Mouse (Mus musculus): ENCODE data around the gene Hist1h2ag. TPM values are rescaled to one million over a fixed set of nuclear protein-coding genes. Genes with fewer than 3 reads are reported as not detected.

The Hist1h2ag gene
- polyA plus RNA-seq, 1 experiment: 42.0 TPM

DNA sequence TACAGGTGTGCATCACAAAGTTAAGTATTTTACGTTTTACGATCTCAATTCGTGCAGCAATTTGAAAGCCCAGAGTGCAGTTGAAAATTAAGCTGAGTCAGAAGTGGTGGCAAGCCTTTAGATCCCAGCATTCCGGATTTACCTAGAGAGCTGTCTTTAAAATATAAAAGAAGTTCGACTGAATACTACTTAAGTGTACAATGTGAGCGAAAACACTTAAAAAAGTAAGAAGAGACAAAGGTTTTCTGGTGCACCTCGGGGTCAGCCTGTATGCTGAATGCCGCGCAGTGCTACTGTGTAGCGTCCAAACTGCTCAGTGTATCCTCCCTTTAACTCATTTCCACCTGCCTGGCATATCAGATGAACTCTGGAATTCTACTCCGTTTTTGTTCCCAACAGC, 21.2 kb downstream of the Hist1h2ag start:
- Histone ChIP-seq H3K27ac (ENCODE audit: control insufficient read depth, insufficient read depth, low read depth, low read length, poor library complexity) (no peak overlapping the region), H3K4me3 (replicated peaks; ENCODE audit: control insufficient read depth, low read depth, low read length) (peak overlapping the region; percentile 73), H3K4me1 (ENCODE audit: control insufficient read depth, insufficient read depth, low read length) (no peaks in the 10 kb centered on the region)
- under 1% methylated on average over 11 of the region's 11 CpGs for WGBS
- no peak for TF ChIP-seq CTCF (IDR thresholded peaks at IDR 0.05; ENCODE audit: control insufficient read depth, insufficient read depth, low read length)

DNA sequence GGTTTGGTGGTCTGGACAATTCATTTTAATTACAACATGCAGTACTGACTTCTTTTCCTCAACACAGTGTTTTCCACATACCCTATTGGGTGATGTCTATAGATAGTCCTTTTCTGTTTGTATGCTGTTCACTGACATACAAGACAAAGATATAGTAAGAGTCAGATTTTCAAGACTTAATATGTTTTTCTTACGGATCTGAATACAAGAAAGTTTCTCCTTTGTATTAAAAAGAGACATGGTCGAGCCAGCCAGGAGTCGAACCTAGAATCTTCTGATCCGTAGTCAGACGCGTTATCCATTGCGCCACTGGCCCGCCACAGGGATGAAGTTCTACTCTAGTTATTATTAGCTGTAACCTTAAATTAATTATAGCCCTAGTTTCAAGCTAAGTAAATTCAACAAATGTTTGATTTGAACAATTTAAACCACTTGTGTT, 21.8 kb downstream of the Hist1h2ag start:
- no peaks in the 10 kb centered on the region for H3K4me1 ChIP-seq (ENCODE audit: control insufficient read depth, insufficient read depth, low read length)
- H3K4me3 ChIP-seq (replicated peaks; ENCODE audit: control insufficient read depth, low read depth, low read length): peak overlapping the region; percentile 61
- WGBS: under 1% methylated on average over 8 of the region's 8 CpGs
- TF ChIP-seq POLR2A (IDR thresholded peaks at IDR 0.05; ENCODE audit: borderline replicate concordance, control insufficient read depth, low read depth, low read length) (no peak), CTCF (IDR thresholded peaks at IDR 0.05; ENCODE audit: control insufficient read depth, insufficient read depth, low read length) (no peak)
- no peak overlapping the region for H3K27ac ChIP-seq (ENCODE audit: control insufficient read depth, insufficient read depth, low read depth, low read length, poor library complexity)

- H3K4me1 ChIP-seq (ENCODE audit: control insufficient read depth, insufficient read depth, low read length): no peaks in the 10 kb centered on the region
- H3K4me3 ChIP-seq (replicated peaks; ENCODE audit: control insufficient read depth, low read depth, low read length): peak overlapping the region; percentile 61
- no peak overlapping the region for H3K27ac ChIP-seq (ENCODE audit: control insufficient read depth, insufficient read depth, low read depth, low read length, poor library complexity)
- TF ChIP-seq POLR2A (IDR thresholded peaks at IDR 0.05; ENCODE audit: borderline replicate concordance, control insufficient read depth, low read depth, low read length) (no peak; the same call in 1 of the 2 replicates), CTCF (IDR thresholded peaks at IDR 0.05; ENCODE audit: control insufficient read depth, insufficient read depth, low read length) (no peak)
- WGBS: 1% methylated on average over 44 of the region's 44 CpGs
Measured at GRCm38 (mm10) chr13:22019934-22020835, 22.6 kb downstream of the Hist1h2ag start.

DNA sequence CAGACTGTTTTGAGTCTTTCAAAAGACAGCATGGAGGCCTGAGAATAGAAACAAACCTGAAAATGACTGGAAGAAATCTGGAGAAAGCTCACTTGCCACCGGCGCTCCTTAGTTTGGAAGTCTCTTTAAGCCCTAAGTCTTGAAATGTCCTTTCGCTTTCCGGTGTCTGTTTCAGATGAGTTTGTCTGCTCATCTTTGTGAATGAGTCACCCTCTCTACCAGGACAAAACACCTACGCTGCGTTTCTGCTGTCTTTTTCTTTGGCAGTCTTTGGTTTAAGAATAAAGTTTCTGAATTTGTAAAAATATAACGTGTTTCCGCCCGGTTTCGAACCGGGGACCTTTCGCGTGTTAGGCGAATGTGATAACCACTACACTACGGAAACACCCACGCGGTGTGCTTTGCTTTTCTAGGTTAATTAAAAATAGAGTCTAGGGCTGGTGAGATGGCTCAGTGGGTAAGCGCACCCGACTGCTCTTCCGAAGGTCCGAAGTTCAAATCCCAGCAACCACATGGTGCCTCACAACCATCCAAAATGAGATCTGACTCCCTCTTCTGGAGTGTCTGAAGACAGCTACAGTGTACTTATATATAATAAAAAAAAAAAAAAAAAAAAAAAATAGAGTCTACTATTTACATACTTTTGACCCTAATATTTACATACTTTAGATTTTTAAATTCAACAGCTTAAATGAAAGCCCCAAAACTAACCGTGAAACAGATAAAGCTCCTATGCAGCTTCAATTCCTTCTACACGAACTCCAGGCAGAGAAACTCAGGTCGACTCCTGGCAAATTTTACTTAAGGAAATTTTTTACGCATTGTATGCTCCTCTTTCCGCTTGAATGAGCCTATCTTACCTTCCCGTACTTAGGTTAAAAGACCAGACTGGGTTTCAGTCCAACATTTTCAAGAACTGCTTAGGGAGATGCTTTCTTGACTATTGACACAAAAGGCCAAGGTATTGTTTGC, 27.0 kb downstream of the Hist1h2ag start:
- 18% methylated on average over 27 of the region's 27 CpGs for WGBS
- H3K4me3 ChIP-seq (replicated peaks; ENCODE audit: control insufficient read depth, low read depth, low read length): no peak overlapping the region
- H3K27ac ChIP-seq (ENCODE audit: control insufficient read depth, insufficient read depth, low read depth, low read length, poor library complexity): no peak overlapping the region
- TF ChIP-seq POLR2A (IDR thresholded peaks at IDR 0.05; ENCODE audit: borderline replicate concordance, control insufficient read depth, low read depth, low read length) (no peak), CTCF (IDR thresholded peaks at IDR 0.05; ENCODE audit: control insufficient read depth, insufficient read depth, low read length) (no peak)
- no peaks in the 10 kb centered on the region; the same call in 1 of the 2 replicates for H3K4me1 ChIP-seq (ENCODE audit: control insufficient read depth, insufficient read depth, low read length)

- TF ChIP-seq POLR2A (IDR thresholded peaks at IDR 0.05; ENCODE audit: borderline replicate concordance, control insufficient read depth, low read depth, low read length) (no peak), CTCF (IDR thresholded peaks at IDR 0.05; ENCODE audit: control insufficient read depth, insufficient read depth, low read length) (no peak)
- no peaks in the 10 kb centered on the region; the same call in 1 of the 2 replicates for H3K4me1 ChIP-seq (ENCODE audit: control insufficient read depth, insufficient read depth, low read length)
- no peak overlapping the region for H3K4me3 ChIP-seq (replicated peaks; ENCODE audit: control insufficient read depth, low read depth, low read length)
- no peak overlapping the region for H3K27ac ChIP-seq (ENCODE audit: control insufficient read depth, insufficient read depth, low read depth, low read length, poor library complexity)
- WGBS: 19% methylated on average over 17 of the region's 17 CpGs
Measured at GRCm38 (mm10) chr13:22014411-22014845, 28.3 kb downstream of the Hist1h2ag start.

DNA sequence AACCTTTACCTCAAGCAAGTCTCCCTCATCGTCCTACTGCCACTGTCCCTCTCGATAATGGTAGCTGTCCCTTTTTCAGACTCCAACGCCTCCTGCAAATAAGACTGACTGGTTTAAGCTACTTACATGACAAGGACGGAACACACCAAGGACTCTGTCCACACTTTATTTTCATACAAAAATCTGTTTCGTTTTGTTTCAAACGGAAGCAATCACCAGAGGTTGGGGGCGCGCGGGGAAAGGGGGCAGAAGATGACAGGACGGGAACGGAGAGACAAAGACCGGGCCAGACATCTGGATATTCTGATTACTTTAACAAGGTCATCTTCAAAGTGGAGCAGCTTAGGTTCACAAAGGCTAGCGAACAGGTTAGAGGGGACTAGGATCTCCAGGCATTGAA, 29.0 kb downstream of the Hist1h2ag start:
- TF ChIP-seq POLR2A (IDR thresholded peaks at IDR 0.05; ENCODE audit: borderline replicate concordance, control insufficient read depth, low read depth, low read length) (no peak), CTCF (IDR thresholded peaks at IDR 0.05; ENCODE audit: control insufficient read depth, insufficient read depth, low read length) (no peak)

GRCm38 (mm10) chr13:22009642-22010041, 33.1 kb downstream of the Hist1h2ag start, which contains the start of gene Prss16:
Gene Prss16 (minus strand): TSS chr13:22009742.
- Histone ChIP-seq H3K4me3 (replicated peaks; ENCODE audit: control insufficient read depth, low read depth, low read length) (no peak within 1 kb of the TSS), H3K27ac (ENCODE audit: control insufficient read depth, insufficient read depth, low read depth, low read length, poor library complexity) (no peak within 1 kb of the TSS), H3K4me1 (ENCODE audit: control insufficient read depth, insufficient read depth, low read length) (peaks cover 2% of the 10 kb centered on the region; the same call in 1 of the 2 replicates)
- 8% methylated on average over 7 of the region's 7 CpGs for WGBS
- TF ChIP-seq CTCF (IDR thresholded peaks at IDR 0.05; ENCODE audit: control insufficient read depth, insufficient read depth, low read length) (no peak), POLR2A (IDR thresholded peaks at IDR 0.05; ENCODE audit: borderline replicate concordance, control insufficient read depth, low read depth, low read length) (no peak)

More for the DNA sequence above, 29.0 kb downstream of the Hist1h2ag start:
- WGBS: 21% methylated on average over 13 of the region's 13 CpGs
- no peak overlapping the region for H3K4me3 ChIP-seq (replicated peaks; ENCODE audit: control insufficient read depth, low read depth, low read length)
- no peaks in the 10 kb centered on the region; the same call in 1 of the 2 replicates for H3K4me1 ChIP-seq (ENCODE audit: control insufficient read depth, insufficient read depth, low read length)
- H3K27ac ChIP-seq (ENCODE audit: control insufficient read depth, insufficient read depth, low read depth, low read length, poor library complexity): no peak overlapping the region

Data from bone marrow, adult 2 months (tissue).